Mouse (Mus musculus): Measurements from ENCODE around the gene Gm3404.
"Not testable (repeated sequence)": the region's sequence is repeated elsewhere in the genome, so short reads cannot be mapped to it uniquely, and the experiment has no call there.

DNA sequence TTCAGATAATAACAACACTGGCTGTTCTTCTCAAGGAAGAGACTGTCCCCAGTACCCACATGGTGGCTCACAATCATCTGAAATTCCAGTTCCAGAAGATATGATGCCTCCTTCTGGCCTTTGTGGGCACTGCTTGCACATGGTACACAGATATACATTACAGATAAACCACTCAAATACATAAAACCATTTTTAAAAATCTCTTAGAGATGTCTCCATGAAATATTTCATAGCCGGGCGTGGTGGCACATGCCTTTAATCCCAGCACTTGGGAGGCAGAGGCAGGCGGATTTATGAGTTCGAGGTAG lies 47.1 kb downstream of the Gm3404 start:
- TF ChIP-seq CTCF, POLR2A (IDR thresholded peaks at IDR 0.05; ENCODE audit: extremely low read depth, insufficient read depth, low read length): not testable (repeated sequence)
